Mouse (Mus musculus): Measurements from ENCODE around the gene B230217C12Rik. TPM values are rescaled to one million over a fixed set of nuclear protein-coding genes. Genes with fewer than 3 reads are reported as not detected.
A peak's percentile ranks its signal among the peaks of the same experiment; 100 is the strongest.

The B230217C12Rik gene
- polyA plus RNA-seq, 1 experiment from 2014 or later = 0.28 TPM

- H3K27ac ChIP-seq (ENCODE audit: low read depth) = peak overlapping the region; percentile 77
- peaks cover 19% of the 10 kb centered on the region for H3K36me3 ChIP-seq (replicated peaks; ENCODE audit: insufficient read depth, low read length)
- H3K4me1 ChIP-seq (ENCODE audit: insufficient read depth) = peaks cover 68% of the 10 kb centered on the region
- H3K4me2 ChIP-seq (ENCODE audit: low read depth, low read length) = no peak overlapping the region
- peak; percentile 87 for ATAC-seq
- H3K27me3 ChIP-seq (ENCODE audit: insufficient read depth, low read length) = no peaks in the 10 kb centered on the region
- TF ChIP-seq EP300 (IDR thresholded peaks at IDR 0.05; ENCODE audit: low read depth) (peak; percentile 30; the same call in 1 of the 2 replicates), CTCF (IDR thresholded peaks at IDR 0.05; ENCODE audit: low read depth) (no peak)
- 41% methylated on average over 4 of the region's 4 CpGs for WGBS (ENCODE audit: insufficient replicate concordance)
- no peak overlapping the region for H3K4me3 ChIP-seq (ENCODE audit: low read depth, low read length)
- DNase-seq = peak; percentile 78
- no peaks in the 10 kb centered on the region for H3K9me3 ChIP-seq (ENCODE audit: low read length)
- H3K9ac ChIP-seq (replicated peaks) = no peak overlapping the region
These were observed 19.7 kb upstream of the B230217C12Rik start for GRCm38 (mm10) chr11:97820840-97821239.

GRCm38 (mm10) chr11:97821401-97822064, 19.0 kb upstream of the B230217C12Rik start:
- 78% methylated on average over 8 of the region's 8 CpGs for WGBS (ENCODE audit: insufficient replicate concordance)
- Histone ChIP-seq H3K4me2 (ENCODE audit: low read depth, low read length) (no peak overlapping the region), H3K36me3 (replicated peaks; ENCODE audit: insufficient read depth, low read length) (peaks cover 20% of the 10 kb centered on the region), H3K27ac (ENCODE audit: low read depth) (peak overlapping the region; percentile 77), H3K4me3 (ENCODE audit: low read depth, low read length) (no peak overlapping the region), H3K27me3 (ENCODE audit: insufficient read depth, low read length) (no peaks in the 10 kb centered on the region), H3K9me3 (ENCODE audit: low read length) (no peaks in the 10 kb centered on the region), H3K4me1 (ENCODE audit: insufficient read depth) (peaks cover 71% of the 10 kb centered on the region), H3K9ac (replicated peaks) (no peak overlapping the region)
- TF ChIP-seq CTCF (IDR thresholded peaks at IDR 0.05; ENCODE audit: low read depth) (no peak), EP300 (IDR thresholded peaks at IDR 0.05; ENCODE audit: low read depth) (no peak)
- no peak for DNase-seq
- ATAC-seq = no peak

- DNase-seq = peak; percentile 35
- Histone ChIP-seq H3K27ac (ENCODE audit: low read depth) (peak overlapping the region; percentile 62), H3K36me3 (replicated peaks; ENCODE audit: insufficient read depth, low read length) (peaks cover 30% of the 10 kb centered on the region), H3K4me2 (ENCODE audit: low read depth, low read length) (no peak overlapping the region), H3K27me3 (ENCODE audit: insufficient read depth, low read length) (no peaks in the 10 kb centered on the region), H3K4me3 (ENCODE audit: low read depth, low read length) (no peak overlapping the region), H3K4me1 (ENCODE audit: insufficient read depth) (peaks cover 57% of the 10 kb centered on the region), H3K9me3 (ENCODE audit: low read length) (no peaks in the 10 kb centered on the region), H3K9ac (replicated peaks) (no peak overlapping the region)
- no peak for ATAC-seq
- 72% methylated on average over 20 of the region's 20 CpGs for WGBS (ENCODE audit: insufficient replicate concordance)
- no peak for TF ChIP-seq CTCF (IDR thresholded peaks at IDR 0.05; ENCODE audit: low read depth)
- TF ChIP-seq EP300 (IDR thresholded peaks at IDR 0.05; ENCODE audit: low read depth) = no peak
These were observed 17.6 kb upstream of the B230217C12Rik start for GRCm38 (mm10) chr11:97822840-97823603.

- Histone ChIP-seq H3K27me3 (ENCODE audit: insufficient read depth, low read length) (no peaks in the 10 kb centered on the region), H3K4me2 (ENCODE audit: low read depth, low read length) (no peak overlapping the region), H3K9ac (replicated peaks) (no peak overlapping the region), H3K4me1 (ENCODE audit: insufficient read depth) (peaks cover 50% of the 10 kb centered on the region), H3K9me3 (ENCODE audit: low read length) (no peaks in the 10 kb centered on the region), H3K27ac (ENCODE audit: low read depth) (peak overlapping the region; percentile 7; the same call in 1 of the 2 replicates), H3K4me3 (ENCODE audit: low read depth, low read length) (no peak overlapping the region), H3K36me3 (replicated peaks; ENCODE audit: insufficient read depth, low read length) (peaks cover 34% of the 10 kb centered on the region)
- no peak for DNase-seq
- no peak for TF ChIP-seq EP300 (IDR thresholded peaks at IDR 0.05; ENCODE audit: low read depth)
- no peak for TF ChIP-seq CTCF (IDR thresholded peaks at IDR 0.05; ENCODE audit: low read depth)
- 85% methylated on average over 11 of the region's 11 CpGs for WGBS (ENCODE audit: insufficient replicate concordance)
- ATAC-seq = no peak
These were observed 16.4 kb upstream of the B230217C12Rik start for GRCm38 (mm10) chr11:97824168-97824567.

- H3K36me3 ChIP-seq (replicated peaks; ENCODE audit: insufficient read depth, low read length) = peaks cover 39% of the 10 kb centered on the region
- ATAC-seq = no peak
- H3K9ac ChIP-seq (replicated peaks) = no peak overlapping the region
- 50% methylated on average over 6 of the region's 6 CpGs for WGBS (ENCODE audit: insufficient replicate concordance)
- H3K27ac ChIP-seq (ENCODE audit: low read depth) = peak overlapping the region; percentile 60
- no peaks in the 10 kb centered on the region for H3K27me3 ChIP-seq (ENCODE audit: insufficient read depth, low read length)
- H3K9me3 ChIP-seq (ENCODE audit: low read length) = no peaks in the 10 kb centered on the region
- peaks cover 49% of the 10 kb centered on the region for H3K4me1 ChIP-seq (ENCODE audit: insufficient read depth)
- peak; percentile 12 for DNase-seq
- no peak for TF ChIP-seq EP300 (IDR thresholded peaks at IDR 0.05; ENCODE audit: low read depth)
- no peak for TF ChIP-seq CTCF (IDR thresholded peaks at IDR 0.05; ENCODE audit: low read depth)
- 0 out of 2 replicates have a peak overlapping the region, but pooled peaks have one; percentile 18 for H3K4me2 ChIP-seq (ENCODE audit: low read depth, low read length)
- no peak overlapping the region for H3K4me3 ChIP-seq (ENCODE audit: low read depth, low read length)
These were observed 15.7 kb upstream of the B230217C12Rik start for GRCm38 (mm10) chr11:97824895-97825294.

GRCm38 (mm10) chr11:97825295-97825694, 15.3 kb upstream of the B230217C12Rik start:
- WGBS (ENCODE audit: insufficient replicate concordance) = 57% methylated on average over 10 of the region's 10 CpGs
- Histone ChIP-seq H3K4me3 (ENCODE audit: low read depth, low read length) (no peak overlapping the region), H3K36me3 (replicated peaks; ENCODE audit: insufficient read depth, low read length) (peaks cover 39% of the 10 kb centered on the region), H3K27me3 (ENCODE audit: insufficient read depth, low read length) (no peaks in the 10 kb centered on the region), H3K9ac (replicated peaks) (no peak overlapping the region), H3K9me3 (ENCODE audit: low read length) (no peaks in the 10 kb centered on the region), H3K4me2 (ENCODE audit: low read depth, low read length) (0 out of 2 replicates have a peak overlapping the region, but pooled peaks have one; percentile 26), H3K27ac (ENCODE audit: low read depth) (peak overlapping the region; percentile 60), H3K4me1 (ENCODE audit: insufficient read depth) (peaks cover 46% of the 10 kb centered on the region)
- DNase-seq (peak; percentile 22), ATAC-seq (no peak)
- TF ChIP-seq EP300 (IDR thresholded peaks at IDR 0.05; ENCODE audit: low read depth) (no peak), CTCF (IDR thresholded peaks at IDR 0.05; ENCODE audit: low read depth) (no peak)

All from liver, postnatal 0 days (tissue).